Mouse (Mus musculus) heart, adult 2 months (tissue): ENCODE measurements around the gene Pdzd2.

Experiments used
- CTCF ChIP-seq: fragments of 200-600 bp; IDR thresholded peaks from 2 replicates; pipeline ENCODE4 v1.8.1; 2022; ENCODE audit warnings: antibody characterized with exemption, mild to moderate bottlenecking, moderate library complexity
- EP300 ChIP-seq: fragments of 200-500 bp; IDR thresholded peaks from 2 replicates; pipeline ENCODE4 v1.6.1; 2011; ENCODE audit warnings: low read depth, low read length, control low read depth; ENCODE audit not compliant: insufficient read depth
- POLR2A ChIP-seq: fragments of 200-500 bp; IDR thresholded peaks from 2 replicates; pipeline ENCODE4 v1.6.1; 2011; ENCODE audit warnings: mild to moderate bottlenecking, low read depth, low read length, control low read depth; ENCODE audit not compliant: insufficient read depth

DNA sequence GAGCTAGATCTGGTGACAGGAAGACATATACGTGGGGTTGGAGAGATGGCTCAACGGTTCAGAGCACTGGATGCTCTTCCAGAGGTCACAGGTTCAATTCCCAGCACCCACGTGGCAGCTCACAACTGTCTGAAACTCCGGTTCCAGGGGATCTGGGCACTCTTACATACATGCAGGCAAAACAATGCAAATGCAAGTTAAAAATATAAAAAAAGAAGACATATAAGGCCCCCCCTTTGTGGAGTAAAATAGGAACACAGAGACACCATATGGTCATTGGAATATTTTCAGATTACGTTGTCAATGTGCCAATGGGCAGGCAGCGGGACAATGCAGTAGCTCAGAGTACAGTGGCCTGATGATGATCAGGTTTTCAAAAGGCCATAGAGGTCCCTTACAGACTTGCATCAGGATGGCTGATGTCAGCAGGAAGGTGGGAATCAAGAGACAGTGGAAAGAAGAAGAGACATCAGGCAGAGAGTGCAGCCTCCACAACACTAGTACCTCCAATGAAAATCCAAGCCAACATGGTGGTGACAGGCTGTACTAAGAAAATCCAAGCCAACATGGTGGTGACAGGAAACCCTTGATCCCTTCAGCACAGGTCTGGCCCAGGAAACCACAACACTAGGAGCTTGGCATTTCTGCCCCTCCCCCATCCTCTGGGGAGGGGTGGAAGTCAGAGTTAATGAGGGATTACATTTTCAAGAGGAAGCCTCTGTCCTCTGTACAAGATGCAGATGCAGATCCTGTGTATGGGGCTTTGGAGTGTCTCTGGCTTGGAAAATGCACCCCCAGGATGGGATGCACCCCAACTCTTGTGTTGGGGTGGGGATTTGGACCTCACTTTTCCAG is 287.4 kb downstream of the Pdzd2 start:
- TF ChIP-seq CTCF (no peak), POLR2A (no peak), EP300 (no peak)
